Mouse (Mus musculus): ENCODE results near the gene Cfap58.

DNA sequence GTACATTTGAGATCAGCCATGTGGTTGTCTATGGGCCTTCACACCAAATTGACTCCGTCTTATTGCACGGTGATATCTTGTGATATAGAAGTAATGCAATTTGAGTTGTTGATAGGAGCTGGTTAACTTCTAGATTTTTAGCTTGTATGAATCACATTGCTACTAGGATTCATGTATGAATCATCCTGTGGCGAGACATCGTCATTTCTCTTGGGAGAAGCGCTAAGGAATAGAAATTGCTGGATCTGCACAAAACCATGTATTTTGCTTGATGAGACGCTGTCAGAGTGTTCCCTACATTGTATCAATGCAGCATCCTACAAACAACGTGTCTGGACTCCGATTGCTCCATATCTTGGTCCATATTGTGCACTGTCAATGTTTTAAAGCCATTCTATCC, 102.1 kb downstream of the Cfap58 start:
- TF ChIP-seq TAL1 (conservative IDR thresholded peaks at IDR 0.05; ENCODE audit: low read depth, low read length) (no peak), CTCF (IDR thresholded peaks at IDR 0.05; ENCODE audit: low read depth, low read length) (no peak), POLR2AphosphoS5 (IDR thresholded peaks at IDR 0.05; ENCODE audit: insufficient replicate concordance, low read depth, low read length) (no peak), GATA1 (IDR thresholded peaks at IDR 0.05; ENCODE audit: borderline replicate concordance, low read length) (no peak), GATA2 (IDR thresholded peaks at IDR 0.05; ENCODE audit: borderline replicate concordance, low read depth, low read length) (no peak)
